Mouse (Mus musculus) ES-E14 (cell line): Measurements from ENCODE around the gene Dapk1.

Source experiments
- CHD2 ChIP-seq: IDR thresholded peaks from 2 replicates; pipeline ENCODE4 v1.6.1; 2014; ENCODE audit warnings: mild to moderate bottlenecking, low read depth, low read length, inconsistent platforms
- HCFC1 ChIP-seq: IDR thresholded peaks from 2 replicates; pipeline ENCODE4 v1.6.1; 2012; ENCODE audit warnings: low read length, inconsistent platforms, borderline replicate concordance; ENCODE audit not compliant: insufficient read depth
- MAFK ChIP-seq: IDR thresholded peaks from 2 replicates; pipeline ENCODE4 v1.6.1; 2014; ENCODE audit warnings: mild to moderate bottlenecking, low read depth, low read length, inconsistent platforms; ENCODE audit not compliant: insufficient read depth
- ZC3H11A ChIP-seq: IDR thresholded peaks from 2 replicates; pipeline ENCODE4 v1.6.1; 2012; ENCODE audit warnings: low read depth, mild to moderate bottlenecking, inconsistent platforms, low read length, borderline replicate concordance
- ZNF384 ChIP-seq: IDR thresholded peaks from 2 replicates; pipeline ENCODE4 v1.6.1; 2012; ENCODE audit warnings: low read depth, low read length, inconsistent platforms

DNA sequence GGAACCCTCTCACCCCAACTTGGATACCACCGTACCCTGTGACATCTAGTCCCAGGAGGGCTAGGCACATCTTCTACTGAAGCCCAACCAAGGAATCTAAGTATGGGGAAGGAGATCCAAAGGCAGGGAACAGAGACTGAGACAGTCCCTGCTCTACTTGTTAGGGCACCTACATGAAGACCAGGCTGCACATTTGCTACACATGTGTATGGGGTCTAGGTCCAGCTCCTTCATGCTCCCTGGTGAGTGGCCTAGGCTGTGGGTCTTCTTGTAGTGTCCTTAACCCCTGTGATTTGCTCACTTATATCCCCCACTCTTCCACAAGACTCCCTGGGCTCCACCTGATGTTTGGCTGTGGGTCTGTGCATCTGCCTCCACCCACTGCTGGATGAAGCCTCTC, 187.7 kb downstream of the Dapk1 start:
- no peak for TF ChIP-seq ZNF384
- no peak for TF ChIP-seq CHD2
- TF ChIP-seq HCFC1, result no peak
- TF ChIP-seq MAFK, result no peak
- no peak for TF ChIP-seq ZC3H11A
